Mouse (Mus musculus) midbrain, embryonic 16.5 days (tissue): ENCODE data around the gene Cct2. TPM values are rescaled to one million over a fixed set of nuclear protein-coding genes. Genes with fewer than 3 reads are reported as not detected.
"Not testable (repeated sequence)": the region's sequence is repeated elsewhere in the genome, so short reads cannot be mapped to it uniquely, and the experiment has no call there.

ENCODE experiments used
- ATAC-seq: fragments of 200-750 bp; cut with Nextera tagmentation; 2 replicates; pipeline ENCODE4 v1.8.0; 2017; ENCODE audit warnings: moderate TSS enrichment
- H3K27ac ChIP-seq: fragments of 300-500 bp; sonication (generic); 2 replicates; pipeline ENCODE4 v1.5.1; 2014; ENCODE audit warnings: mild to moderate bottlenecking, low read length, mixed read lengths
- H3K27me3 ChIP-seq: fragments of 300-500 bp; sonication (generic); 2 replicates; pipeline ENCODE4 v1.6.1; 2014; ENCODE audit warnings: low read depth, low read length, mixed read lengths; ENCODE audit not compliant: control insufficient read depth, insufficient read depth
- H3K36me3 ChIP-seq: fragments of 300-500 bp; sonication (generic); 2 replicates; pipeline ENCODE4 v1.6.1; 2014; ENCODE audit warnings: mild to moderate bottlenecking, low read length, moderate library complexity, mixed read lengths; ENCODE audit not compliant: control insufficient read depth, insufficient read depth
- H3K4me1 ChIP-seq: fragments of 300-500 bp; sonication (generic); 2 replicates; pipeline ENCODE4 v1.6.1; 2014; ENCODE audit warnings: mild to moderate bottlenecking, low read length, mixed read lengths; ENCODE audit not compliant: control insufficient read depth, insufficient read depth
- H3K4me2 ChIP-seq: fragments of 300-500 bp; sonication (generic); 2 replicates; pipeline ENCODE4 v1.6.1; 2014; ENCODE audit warnings: mild to moderate bottlenecking, low read length, mixed read lengths
- H3K4me3 ChIP-seq: fragments of 300-500 bp; sonication (generic); 2 replicates; pipeline ENCODE4 v1.5.1; 2014; ENCODE audit warnings: low read depth, mild to moderate bottlenecking, low read length, moderate library complexity, mixed read lengths
- H3K9ac ChIP-seq: fragments of 300-500 bp; sonication (generic); 2 replicates; pipeline ENCODE4 v1.6.1; 2014; ENCODE audit warnings: low read depth, low read length, mixed read lengths
- H3K9me3 ChIP-seq: fragments of 300-500 bp; sonication (generic); replicated peaks from 2 replicates; pipeline ENCODE4 v1.6.1; 2014; ENCODE audit warnings: mild to moderate bottlenecking, low read length, mixed read lengths; ENCODE audit not compliant: control insufficient read depth, poor library complexity, severe bottlenecking
- WGBS: fragments of 180-500 bp; shearing (Covaris S2); extraction: QIAGEN DNeasy Blood & Tissue Kit; methylation state at CpG from one replicate; pipeline ENCODE4 v1.1.7; 2014; 5-methylcytosine and 5-hydroxymethylcytosine counted together
- polyA plus RNA-seq: library from polyadenylated mRNA; unstranded; fragments of >200 nt; fragmentation: Nextera tagmentation; extraction: Ambion mirVana; gene quantifications from 2 replicates; pipeline ENCODE4 v1.2.1, GENCODE M21; 2015

Gene Cct2
- polyA plus RNA-seq, 1 experiment from 2014 or later: 232 TPM

- ATAC-seq, H3K36me3 ChIP-seq, H3K9ac ChIP-seq, H3K9me3 ChIP-seq, H3K4me2 ChIP-seq, H3K4me1 ChIP-seq, H3K4me3 ChIP-seq, H3K27ac ChIP-seq, H3K27me3 ChIP-seq: not testable (repeated sequence)
- WGBS: 69% methylated on average over 13 of the region's 16 CpGs
These were observed 20.0 kb downstream of the Cct2 start for GRCm38 (mm10) chr10:117043497-117044166.

- no peak overlapping the region for H3K9ac ChIP-seq
- no peaks in the 10 kb centered on the region for H3K9me3 ChIP-seq
- H3K4me2 ChIP-seq: no peak overlapping the region
- no peak overlapping the region for H3K4me3 ChIP-seq
- H3K36me3 ChIP-seq: no peaks in the 10 kb centered on the region
- 91% methylated on average over 14 of the region's 14 CpGs for WGBS
- no peak for ATAC-seq
- H3K27ac ChIP-seq: no peak overlapping the region
- no peaks in the 10 kb centered on the region for H3K4me1 ChIP-seq
- H3K27me3 ChIP-seq: no peaks in the 10 kb centered on the region
These were observed 21.3 kb downstream of the Cct2 start for GRCm38 (mm10) chr10:117042295-117042694.

- no peak for ATAC-seq
- no peak overlapping the region for H3K27ac ChIP-seq
- H3K9ac ChIP-seq: no peak overlapping the region
- H3K36me3 ChIP-seq: no peaks in the 10 kb centered on the region
- H3K4me2 ChIP-seq: no peak overlapping the region
- no peaks in the 10 kb centered on the region for H3K4me1 ChIP-seq
- H3K9me3 ChIP-seq: no peaks in the 10 kb centered on the region
- H3K4me3 ChIP-seq: no peak overlapping the region
- H3K27me3 ChIP-seq: no peaks in the 10 kb centered on the region
- 78% methylated on average over 6 of the region's 6 CpGs for WGBS
These were observed 23.3 kb downstream of the Cct2 start for GRCm38 (mm10) chr10:117040355-117040754.

- no peaks in the 10 kb centered on the region for H3K27me3 ChIP-seq
- H3K27ac ChIP-seq: no peak overlapping the region
- H3K4me2 ChIP-seq: no peak overlapping the region
- H3K9ac ChIP-seq: no peak overlapping the region
- ATAC-seq: 0 out of 2 replicates have a peak, but pooled peaks have one; percentile 36
- WGBS: 21% methylated on average over 8 of the region's 8 CpGs
- no peaks in the 10 kb centered on the region for H3K9me3 ChIP-seq
- no peak overlapping the region for H3K4me3 ChIP-seq
- no peaks in the 10 kb centered on the region for H3K36me3 ChIP-seq
- H3K4me1 ChIP-seq: no peaks in the 10 kb centered on the region
These were observed 29.8 kb downstream of the Cct2 start for GRCm38 (mm10) chr10:117033785-117034184.

- no peak overlapping the region for H3K4me3 ChIP-seq
- WGBS: 88% methylated on average over 3 of the region's 3 CpGs
- H3K9ac ChIP-seq: no peak overlapping the region
- ATAC-seq: no peak
- H3K4me2 ChIP-seq: no peak overlapping the region
- H3K36me3 ChIP-seq: no peaks in the 10 kb centered on the region
- H3K27me3 ChIP-seq: no peaks in the 10 kb centered on the region
- no peaks in the 10 kb centered on the region for H3K4me1 ChIP-seq
- no peaks in the 10 kb centered on the region for H3K9me3 ChIP-seq
- H3K27ac ChIP-seq: no peak overlapping the region
These were observed 32.5 kb downstream of the Cct2 start for GRCm38 (mm10) chr10:117031160-117031559.

GRCm38 (mm10) chr10:117026176-117026575 is 37.4 kb downstream of the Cct2 start:
- Histone ChIP-seq H3K36me3 (no peaks in the 10 kb centered on the region), H3K4me2 (no peak overlapping the region), H3K4me3 (no peak overlapping the region), H3K9ac (no peak overlapping the region), H3K27ac (no peak overlapping the region), H3K9me3 (no peaks in the 10 kb centered on the region), H3K4me1 (no peaks in the 10 kb centered on the region; the same call in 1 of the 2 replicates), H3K27me3 (peaks cover 3% of the 10 kb centered on the region; the same call in 1 of the 2 replicates)
- ATAC-seq: no peak
- 81% methylated on average over 8 of the region's 8 CpGs for WGBS

GRCm38 (mm10) chr10:117025776-117026175 is 37.8 kb downstream of the Cct2 start:
- not testable (repeated sequence) for ATAC-seq, H3K27me3 ChIP-seq, H3K4me1 ChIP-seq, H3K36me3 ChIP-seq, H3K9ac ChIP-seq, H3K4me3 ChIP-seq, H3K4me2 ChIP-seq, H3K9me3 ChIP-seq, H3K27ac ChIP-seq

GRCm38 (mm10) chr10:117023693-117024092 is 39.9 kb downstream of the Cct2 start:
- Histone ChIP-seq H3K4me2 (no peak overlapping the region), H3K27me3 (peaks cover 3% of the 10 kb centered on the region; the same call in 1 of the 2 replicates), H3K36me3 (no peaks in the 10 kb centered on the region), H3K4me1 (peaks cover 2% of the 10 kb centered on the region; the same call in 1 of the 2 replicates), H3K9me3 (no peaks in the 10 kb centered on the region), H3K9ac (no peak overlapping the region), H3K4me3 (no peak overlapping the region), H3K27ac (no peak overlapping the region)
- WGBS: 74% methylated on average over 16 of the region's 16 CpGs
- no peak for ATAC-seq

GRCm38 (mm10) chr10:117021020-117021754 is 42.4 kb downstream of the Cct2 start:
- Histone ChIP-seq H3K9me3 (no peaks in the 10 kb centered on the region), H3K27me3 (peaks cover 3% of the 10 kb centered on the region; the same call in 1 of the 2 replicates), H3K4me1 (peaks cover 5% of the 10 kb centered on the region; the same call in 1 of the 2 replicates), H3K27ac (no peak overlapping the region), H3K9ac (no peak overlapping the region), H3K4me2 (no peak overlapping the region), H3K4me3 (no peak overlapping the region), H3K36me3 (no peaks in the 10 kb centered on the region)
- no peak for ATAC-seq
- 17% methylated on average over 21 of the region's 21 CpGs for WGBS
